Mouse (Mus musculus): ENCODE results near the gene Atf1.

GRCm38 (mm10) chr15:100213339-100213738, 14.3 kb upstream of the Atf1 start:
- TF ChIP-seq POLR2A (IDR thresholded peaks at IDR 0.05; ENCODE audit: insufficient read depth, low read depth, low read length) (no peak), CTCF (IDR thresholded peaks at IDR 0.05; ENCODE audit: insufficient read depth, low read depth, low read length) (no peak)

Measured in olfactory bulb, adult 2 months (tissue).